Mouse (Mus musculus) limb, embryonic 10.5 days (tissue): ENCODE results near the gene Zfp784. TPM values are rescaled to one million over a fixed set of nuclear protein-coding genes. Genes with fewer than 3 reads are reported as not detected.

ENCODE experiments used
- DNase-seq: peaks from one replicate; pipeline ENCODE4 v3.0.0-alpha.2; 2017; ENCODE audit warnings: low spot score
- H3K27ac ChIP-seq: fragments of 300-500 bp; sonication (generic); 2 replicates; pipeline ENCODE4 v1.5.1; 2016; ENCODE audit warnings: mild to moderate bottlenecking
- H3K27me3 ChIP-seq: fragments of 300-500 bp; sonication (generic); 2 replicates; pipeline ENCODE4 v1.6.1; 2016; ENCODE audit warnings: low read depth, mild to moderate bottlenecking; ENCODE audit not compliant: poor library complexity, severe bottlenecking
- H3K36me3 ChIP-seq: fragments of 300-500 bp; sonication (generic); 2 replicates; pipeline ENCODE4 v1.6.1; 2016; ENCODE audit warnings: mild to moderate bottlenecking, moderate library complexity
- H3K4me1 ChIP-seq: fragments of 300-500 bp; sonication (generic); 2 replicates; pipeline ENCODE4 v1.6.1; 2016
- H3K4me3 ChIP-seq: fragments of 300-500 bp; sonication (generic); 2 replicates; pipeline ENCODE4 v1.5.1; 2016; ENCODE audit warnings: mild to moderate bottlenecking, moderate library complexity
- H3K9me3 ChIP-seq: fragments of 300-500 bp; sonication (generic); replicated peaks from 2 replicates; pipeline ENCODE4 v1.6.1; 2016; ENCODE audit warnings: mild to moderate bottlenecking
- WGBS: fragments of 180-500 bp; shearing (Covaris S2); methylation state at CpG from one replicate; pipeline ENCODE4 v1.1.7; 2016; 5-methylcytosine and 5-hydroxymethylcytosine counted together
- polyA plus RNA-seq: library from polyadenylated mRNA; unstranded; fragments of >200 nt; fragmentation: Nextera tagmentation; extraction: Ambion mirVana; gene quantifications from 2 replicates; pipeline ENCODE4 v1.2.1, GENCODE M21; 2016

Zfp784 gene
- polyA plus RNA-seq, 1 experiment from 2014 or later, result 4.0 TPM

DNA sequence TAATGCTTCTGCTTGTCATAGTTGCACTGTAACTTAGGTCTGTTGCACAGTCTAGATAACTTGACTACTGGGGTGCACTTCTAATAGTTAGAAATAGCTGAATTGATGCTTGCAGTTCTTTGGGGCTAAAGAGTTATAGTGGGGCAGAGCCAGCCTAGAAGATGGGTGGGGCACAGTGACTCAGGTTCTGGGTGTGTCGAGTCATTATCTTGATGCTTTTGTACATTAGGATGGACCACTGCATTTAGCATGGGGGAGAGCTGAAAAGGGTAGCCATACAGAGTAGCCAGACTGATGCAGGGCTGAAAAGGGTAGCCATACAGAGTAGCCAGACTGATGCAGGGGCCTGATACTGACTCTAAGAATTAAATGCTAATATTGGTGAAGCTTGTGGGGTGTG, 35.3 kb upstream of the Zfp784 start:
- DNase-seq, result no peak
- Histone ChIP-seq H3K36me3 (peaks cover 98% of the 10 kb centered on the region), H3K27ac (no peak overlapping the region), H3K27me3 (no peaks in the 10 kb centered on the region), H3K4me1 (no peaks in the 10 kb centered on the region), H3K9me3 (no peaks in the 10 kb centered on the region), H3K4me3 (no peak overlapping the region)
- 89% methylated on average over 1 of the region's 1 CpGs for WGBS

GRCm38 (mm10) chr7:5064886-5065285, 26.6 kb upstream of the Zfp784 start:
- no peaks in the 10 kb centered on the region for H3K9me3 ChIP-seq
- no peak overlapping the region for H3K27ac ChIP-seq
- WGBS, result 95% methylated on average over 6 of the region's 6 CpGs
- H3K4me3 ChIP-seq, result 0 out of 2 replicates have a peak overlapping the region, but pooled peaks have one; percentile 65
- peaks cover 30% of the 10 kb centered on the region for H3K4me1 ChIP-seq
- no peak for DNase-seq
- peaks cover 58% of the 10 kb centered on the region for H3K36me3 ChIP-seq
- H3K27me3 ChIP-seq, result no peaks in the 10 kb centered on the region

DNA sequence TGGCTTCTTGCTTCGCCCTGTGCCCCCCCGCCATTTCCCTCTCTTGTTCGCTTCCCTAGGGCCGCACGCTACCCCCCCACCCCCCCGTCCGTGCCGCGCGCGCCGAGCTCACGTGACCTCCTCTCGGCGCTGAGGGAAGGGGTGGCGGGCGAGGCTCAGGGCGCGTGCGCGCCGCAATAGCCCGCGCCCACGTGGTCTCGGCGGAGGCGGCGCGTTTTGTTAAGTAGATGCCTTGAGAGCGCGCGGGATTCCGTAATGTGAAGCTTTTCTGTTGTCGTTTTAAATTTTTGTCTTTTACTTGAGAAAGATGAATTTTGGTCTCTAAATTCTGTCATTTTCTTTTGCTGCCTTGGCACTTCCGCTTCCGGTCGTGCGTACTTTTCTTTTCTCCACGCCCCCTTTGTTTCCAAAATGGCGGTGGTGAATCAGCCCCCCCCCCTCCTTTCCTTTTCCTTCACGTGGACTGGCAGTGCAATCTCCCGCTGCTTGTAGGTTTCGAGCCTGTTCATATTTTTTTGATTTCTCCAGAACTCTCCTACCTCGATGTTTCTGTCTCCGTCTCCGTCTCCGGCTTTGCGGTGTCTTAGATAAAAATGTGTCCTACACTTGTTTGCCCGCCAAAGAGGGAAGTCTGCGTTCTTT, 24.2 kb upstream of the Zfp784 start:
- H3K36me3 ChIP-seq, result peaks cover 34% of the 10 kb centered on the region
- H3K4me3 ChIP-seq, result peak overlapping the region; percentile 65
- peaks cover 33% of the 10 kb centered on the region for H3K4me1 ChIP-seq
- DNase-seq, result peak; percentile 86
- WGBS, result under 1% methylated on average over 49 of the region's 51 CpGs
- peaks cover 17% of the 10 kb centered on the region for H3K27me3 ChIP-seq
- no peaks in the 10 kb centered on the region for H3K9me3 ChIP-seq
- H3K27ac ChIP-seq, result peak overlapping the region; percentile 97

- Histone ChIP-seq H3K36me3 (peaks cover 28% of the 10 kb centered on the region), H3K4me1 (peaks cover 39% of the 10 kb centered on the region), H3K9me3 (no peaks in the 10 kb centered on the region; the same call in 1 of the 2 replicates), H3K4me3 (peak within 1 kb of the TSS; percentile 65), H3K27me3 (peaks cover 23% of the 10 kb centered on the region), H3K27ac (peak within 1 kb of the TSS; percentile 97)
- peak; percentile 98 for DNase-seq
- WGBS, result under 1% methylated on average over 63 of the region's 65 CpGs
These were observed 23.6 kb upstream of the Zfp784 start, which contains the start of gene U2af2 for GRCm38 (mm10) chr7:5061774-5062359. Gene U2af2, plus strand, starts transcription at chr7:5062143.

DNA sequence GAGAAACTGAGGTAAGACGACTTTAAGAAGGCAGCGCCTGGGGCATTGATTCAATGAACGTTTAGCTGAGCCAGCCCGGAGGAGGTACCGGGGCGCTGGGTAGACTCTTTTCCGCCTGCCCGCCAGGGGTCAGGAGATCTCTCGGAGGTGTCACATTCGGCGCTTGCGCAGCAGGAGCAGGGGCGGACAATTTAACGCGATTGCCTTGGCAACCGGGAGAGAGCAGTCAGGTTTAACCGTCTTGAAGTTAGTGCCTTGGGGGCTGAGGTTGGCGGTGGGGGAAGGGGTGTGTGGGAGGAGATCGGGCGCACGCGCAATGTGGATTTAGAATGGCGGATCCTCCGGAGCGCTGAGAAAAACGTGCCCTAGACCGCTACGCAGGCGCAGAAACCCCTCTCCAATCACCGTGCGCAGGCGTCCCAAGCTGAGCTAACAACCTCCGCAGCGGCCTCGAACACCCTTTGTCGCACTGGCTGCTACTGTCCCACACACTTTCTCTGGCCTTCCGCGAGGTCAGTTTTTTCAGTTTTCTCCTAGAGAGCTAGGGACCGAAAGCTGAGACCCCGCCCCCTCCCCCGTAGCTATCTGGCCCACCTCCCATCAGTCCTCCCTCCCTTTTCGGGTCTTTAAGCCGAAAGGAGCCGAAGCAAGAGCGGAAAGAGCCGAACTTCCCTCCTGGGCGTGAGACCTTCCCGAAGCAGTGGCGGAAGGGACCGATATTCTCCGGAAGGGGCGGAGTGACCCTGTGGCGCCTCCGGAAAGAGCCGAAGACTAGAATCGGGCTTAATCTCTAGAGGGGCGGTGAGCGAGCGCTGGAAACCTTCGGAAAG, 22.9 kb upstream of the Zfp784 start:
- WGBS, result under 1% methylated on average over 60 of the region's 60 CpGs
- peak overlapping the region; percentile 97 for H3K27ac ChIP-seq
- H3K4me1 ChIP-seq, result peaks cover 44% of the 10 kb centered on the region
- H3K36me3 ChIP-seq, result peaks cover 21% of the 10 kb centered on the region
- H3K27me3 ChIP-seq, result peaks cover 30% of the 10 kb centered on the region
- DNase-seq, result peak; percentile 93
- no peaks in the 10 kb centered on the region; the same call in 1 of the 2 replicates for H3K9me3 ChIP-seq
- H3K4me3 ChIP-seq, result peak overlapping the region; percentile 65

DNA sequence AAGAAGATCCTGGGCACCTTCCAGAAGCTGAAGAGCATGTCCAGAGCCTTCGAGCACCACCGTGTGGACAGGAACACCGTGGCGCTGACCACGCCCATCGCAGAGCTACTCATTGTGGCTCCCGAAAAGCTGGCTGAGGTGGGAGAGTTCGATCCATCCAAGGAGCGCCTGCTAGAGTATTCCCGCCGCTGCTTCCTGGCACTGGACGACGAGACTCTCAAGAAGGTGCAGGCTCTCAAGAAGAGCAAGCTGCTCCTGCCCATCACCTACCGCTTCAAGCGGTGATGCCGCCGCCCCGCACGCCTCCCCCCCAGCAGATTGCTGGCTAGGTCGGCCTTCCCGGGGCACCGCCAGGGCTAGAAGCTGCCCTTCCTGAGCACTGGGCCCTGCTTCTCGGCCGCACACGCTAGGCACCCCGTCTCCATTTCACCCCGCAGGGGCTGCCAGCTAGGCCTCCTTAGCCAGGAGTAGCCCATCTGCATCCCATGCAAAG, 22.0 kb upstream of the Zfp784 start:
- peak; percentile 83 for DNase-seq
- Histone ChIP-seq H3K27me3 (peaks cover 39% of the 10 kb centered on the region), H3K4me3 (peak overlapping the region; percentile 65), H3K4me1 (peaks cover 37% of the 10 kb centered on the region), H3K9me3 (no peaks in the 10 kb centered on the region; the same call in 1 of the 2 replicates), H3K27ac (peak overlapping the region; percentile 97), H3K36me3 (peaks cover 12% of the 10 kb centered on the region)
- WGBS, result 3% methylated on average over 27 of the region's 27 CpGs

GRCm38 (mm10) chr7:5059421-5059820, 21.2 kb upstream of the Zfp784 start:
- H3K4me3 ChIP-seq, result no peak overlapping the region; the same call in 1 of the 2 replicates
- H3K36me3 ChIP-seq, result peaks cover 6% of the 10 kb centered on the region
- WGBS, result 91% methylated on average over 12 of the region's 12 CpGs
- no peak overlapping the region for H3K27ac ChIP-seq
- no peaks in the 10 kb centered on the region; the same call in 1 of the 2 replicates for H3K9me3 ChIP-seq
- peaks cover 35% of the 10 kb centered on the region for H3K4me1 ChIP-seq
- DNase-seq, result no peak
- peaks cover 48% of the 10 kb centered on the region for H3K27me3 ChIP-seq

DNA sequence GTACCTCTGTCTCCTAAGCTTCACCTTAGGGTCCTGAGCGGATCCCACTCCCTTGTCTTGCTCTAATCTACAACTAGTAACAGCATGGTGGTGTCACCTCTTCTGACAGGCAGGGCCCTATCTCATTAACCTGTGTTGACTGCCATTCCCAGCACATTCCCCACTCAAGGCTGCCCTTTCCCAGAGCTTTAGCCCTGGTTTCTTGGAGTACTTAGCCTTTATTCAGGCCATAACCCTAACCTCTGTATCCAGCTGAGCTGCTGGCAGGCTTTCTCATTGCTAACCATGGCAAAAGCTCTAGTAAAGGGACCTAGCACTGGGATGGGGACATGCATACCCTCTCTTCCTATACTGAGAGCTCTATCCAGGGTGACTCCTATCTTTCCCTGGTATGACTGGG, 20.4 kb upstream of the Zfp784 start:
- peaks cover 56% of the 10 kb centered on the region for H3K27me3 ChIP-seq
- 0 out of 2 replicates have a peak overlapping the region, but pooled peaks have one; percentile 6 for H3K4me3 ChIP-seq
- DNase-seq, result no peak
- no peaks in the 10 kb centered on the region for H3K36me3 ChIP-seq
- H3K9me3 ChIP-seq, result no peaks in the 10 kb centered on the region; the same call in 1 of the 2 replicates
- H3K4me1 ChIP-seq, result peaks cover 33% of the 10 kb centered on the region
- H3K27ac ChIP-seq, result no peak overlapping the region
- 91% methylated on average over 1 of the region's 1 CpGs for WGBS

DNA sequence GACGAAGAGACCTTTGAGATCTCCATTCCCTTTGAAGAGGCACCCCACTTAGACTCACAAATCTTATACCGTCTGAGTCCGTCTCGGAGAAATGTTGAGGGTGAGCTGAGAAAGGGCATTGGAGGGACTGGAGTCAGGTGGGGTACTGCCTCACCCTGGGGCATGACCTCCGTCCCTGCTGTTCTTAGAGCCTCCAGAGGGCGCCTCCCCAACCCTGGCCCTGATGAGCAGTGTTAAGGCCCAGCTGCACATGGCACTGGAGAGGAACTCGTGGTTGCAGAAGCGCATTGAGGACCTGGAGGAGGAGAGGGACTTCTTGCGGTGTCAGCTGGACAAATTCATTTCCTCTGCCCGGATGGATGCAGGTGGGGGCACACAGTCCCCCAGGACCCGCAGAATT, 19.6 kb upstream of the Zfp784 start:
- Histone ChIP-seq H3K4me3 (peak overlapping the region; percentile 59; the same call in 1 of the 2 replicates), H3K27me3 (peaks cover 64% of the 10 kb centered on the region), H3K9me3 (no peaks in the 10 kb centered on the region; the same call in 1 of the 2 replicates), H3K27ac (no peak overlapping the region), H3K4me1 (peaks cover 39% of the 10 kb centered on the region), H3K36me3 (no peaks in the 10 kb centered on the region)
- WGBS, result 26% methylated on average over 11 of the region's 11 CpGs
- no peak for DNase-seq

GRCm38 (mm10) chr7:5057381-5057780, 19.1 kb upstream of the Zfp784 start:
- WGBS, result 33% methylated on average over 8 of the region's 8 CpGs
- DNase-seq, result no peak
- H3K27me3 ChIP-seq, result peaks cover 68% of the 10 kb centered on the region
- 0 out of 2 replicates have a peak overlapping the region, but pooled peaks have one; percentile 80 for H3K27ac ChIP-seq
- peak overlapping the region; percentile 59 for H3K4me3 ChIP-seq
- no peaks in the 10 kb centered on the region for H3K36me3 ChIP-seq
- H3K4me1 ChIP-seq, result peaks cover 43% of the 10 kb centered on the region
- no peaks in the 10 kb centered on the region; the same call in 1 of the 2 replicates for H3K9me3 ChIP-seq

DNA sequence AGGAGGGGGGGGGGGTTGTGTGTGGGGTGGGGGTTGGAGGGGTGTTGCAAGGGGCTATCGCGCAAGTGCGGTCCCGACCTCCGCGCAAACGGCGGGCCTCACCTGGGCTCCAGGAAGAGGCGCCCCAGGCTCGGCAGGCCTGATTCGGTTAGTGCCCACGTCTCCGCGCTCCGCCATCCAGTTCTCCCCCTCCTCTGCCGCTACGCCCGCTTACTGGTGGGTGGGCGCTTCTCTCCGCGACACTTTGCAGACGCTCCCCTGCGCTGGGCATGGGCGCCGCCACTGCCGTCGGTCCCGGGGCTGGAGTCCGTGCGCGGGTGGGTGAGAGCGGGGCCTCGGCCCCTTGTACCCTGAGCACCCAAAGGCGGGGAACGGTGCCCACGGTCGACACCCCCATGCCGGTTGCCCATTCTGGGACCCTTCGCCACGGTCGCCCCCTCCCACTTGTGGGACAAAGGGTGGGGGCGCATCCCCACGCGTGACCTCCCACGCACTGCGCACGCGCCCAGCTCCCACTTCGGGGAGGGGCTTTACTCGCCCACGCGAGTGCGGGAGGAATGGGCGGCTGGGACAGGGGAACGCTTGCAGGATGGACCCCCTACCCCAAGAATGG, 18.5 kb upstream of the Zfp784 start:
- no peaks in the 10 kb centered on the region for H3K36me3 ChIP-seq
- peaks cover 49% of the 10 kb centered on the region for H3K4me1 ChIP-seq
- H3K27me3 ChIP-seq, result peaks cover 74% of the 10 kb centered on the region
- WGBS, result 3% methylated on average over 54 of the region's 55 CpGs
- H3K4me3 ChIP-seq, result peak overlapping the region; percentile 59
- H3K9me3 ChIP-seq, result no peaks in the 10 kb centered on the region; the same call in 1 of the 2 replicates
- peak; percentile 70 for DNase-seq
- H3K27ac ChIP-seq, result peak overlapping the region; percentile 80
